Mouse (Mus musculus): Measurements from ENCODE around the gene Ttc29.

The Ttc29 gene

DNA sequence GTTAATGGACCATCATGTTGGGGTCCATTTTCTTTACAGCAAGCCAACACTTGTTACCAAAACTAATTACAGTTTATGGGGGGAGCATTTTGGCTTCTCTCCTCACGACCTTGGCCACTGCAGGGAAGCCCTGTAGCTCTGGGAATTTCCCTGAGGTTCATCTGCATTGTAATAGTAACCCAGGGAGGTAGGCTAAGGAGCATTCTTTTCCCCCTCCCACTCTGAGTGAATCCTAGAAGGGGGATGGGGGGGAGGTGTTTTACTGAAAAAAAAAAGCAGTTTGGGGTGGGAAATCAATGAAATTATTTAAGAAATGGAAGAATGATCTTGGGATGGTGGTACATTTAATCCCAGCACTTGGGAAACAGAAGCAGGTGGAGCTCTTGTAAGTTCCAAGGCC lies 210.8 kb downstream of the Ttc29 start:
- DNase-seq (ENCODE audit: low spot score in 2 of 2): no peak

DNA sequence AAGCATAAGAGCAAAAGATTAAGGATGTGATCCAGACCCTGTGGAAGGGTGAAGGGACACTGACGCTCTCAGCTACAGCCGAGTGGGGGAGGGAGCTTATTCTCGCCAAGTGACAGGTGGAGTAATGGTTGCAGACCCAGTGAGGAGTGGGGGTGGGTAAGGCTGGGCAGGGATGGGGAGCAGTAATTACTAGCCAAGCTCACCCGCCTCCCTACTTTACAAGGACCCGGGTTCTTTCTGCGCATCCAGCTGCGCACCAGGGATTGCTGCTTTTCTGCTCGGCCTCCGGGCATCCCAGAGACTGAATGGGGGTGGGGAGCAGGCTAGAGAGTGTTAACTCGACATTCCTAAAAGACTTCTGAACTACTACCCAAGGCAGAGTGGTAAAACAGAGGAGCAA lies 213.4 kb downstream of the Ttc29 start:
- DNase-seq (ENCODE audit: low spot score in 2 of 2): no peak

DNA sequence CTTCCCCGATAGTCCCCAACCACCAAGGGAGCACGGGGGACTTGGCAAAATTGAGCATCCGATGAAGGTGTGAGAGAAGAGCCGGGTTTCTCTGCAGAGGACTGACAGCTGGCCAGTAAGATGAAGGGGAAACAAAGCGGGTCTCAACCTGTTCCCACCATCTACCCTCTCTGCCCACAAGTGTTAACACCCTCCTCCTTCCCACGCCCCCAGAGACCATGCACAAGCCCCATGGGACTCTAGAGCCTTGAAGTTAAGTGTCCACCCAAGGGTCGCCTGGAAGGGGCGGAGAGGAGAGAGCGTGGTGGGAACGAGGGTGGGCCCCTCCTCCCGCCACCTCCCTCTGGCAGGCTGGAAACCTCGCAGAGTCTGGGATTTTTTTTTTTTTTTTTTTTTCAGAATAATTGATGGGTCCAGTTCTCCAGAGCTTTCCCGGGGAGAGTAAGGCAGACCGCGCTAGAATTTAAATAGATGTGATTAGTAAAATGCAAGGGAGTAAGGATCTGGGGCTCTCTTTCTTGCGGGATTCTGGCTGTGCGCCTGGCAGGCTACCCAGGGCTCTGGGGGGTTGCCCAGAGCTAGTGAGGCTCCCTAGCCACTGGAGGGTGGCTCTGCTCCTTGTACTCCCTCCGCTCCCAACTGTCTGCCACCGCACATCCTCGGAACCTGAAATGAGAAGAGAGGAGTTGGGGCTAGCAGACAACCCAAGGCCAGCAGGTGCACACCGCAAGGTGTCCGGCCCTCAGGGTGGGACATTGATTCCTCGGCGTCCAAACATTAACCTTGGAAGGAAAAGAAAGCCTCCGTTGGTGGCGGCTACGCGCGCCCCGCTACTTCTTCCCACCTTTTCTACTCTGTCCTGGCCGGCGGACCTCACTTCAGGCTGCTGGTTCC lies 214.0 kb downstream of the Ttc29 start:
- DNase-seq (ENCODE audit: low spot score in 2 of 2): no peak

DNA sequence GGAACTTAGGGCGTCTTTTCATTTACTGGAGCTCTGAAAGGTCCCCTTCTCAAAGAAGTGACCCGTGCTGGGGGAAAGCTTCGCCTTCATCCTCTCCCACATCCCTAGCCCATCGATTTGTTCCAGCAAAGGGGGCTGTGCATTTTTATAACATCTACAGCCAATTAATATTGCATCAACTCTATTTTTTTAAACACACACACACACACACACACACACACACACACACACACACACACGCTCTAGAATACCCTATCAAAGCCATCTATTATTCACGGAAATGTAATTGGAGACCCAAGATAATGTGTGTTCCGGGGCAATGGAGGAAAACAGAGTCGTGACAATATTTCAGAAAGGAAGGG lies 214.7 kb downstream of the Ttc29 start:
- DNase-seq (ENCODE audit: low spot score in 2 of 2): no peak

DNA sequence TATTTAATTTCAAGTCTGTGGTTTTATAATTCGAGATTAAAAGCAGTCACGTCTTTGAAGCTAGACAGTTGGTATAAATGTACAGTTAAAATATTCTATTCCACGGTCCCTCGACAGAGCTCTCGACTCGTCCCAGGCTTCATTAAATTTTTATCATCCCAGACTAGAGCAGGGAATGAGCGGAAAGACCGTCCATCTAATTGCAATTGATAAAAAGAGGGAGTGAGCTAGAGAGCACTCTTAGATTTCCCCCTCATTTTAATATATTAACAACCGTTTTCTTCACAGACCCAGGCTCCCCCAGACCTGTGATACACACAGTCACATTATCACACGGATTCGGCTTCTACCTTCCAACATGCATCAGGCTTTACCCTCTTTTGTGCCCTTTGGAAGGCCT lies 215.1 kb downstream of the Ttc29 start:
- no peak for DNase-seq (ENCODE audit: low spot score in 2 of 2)

DNA sequence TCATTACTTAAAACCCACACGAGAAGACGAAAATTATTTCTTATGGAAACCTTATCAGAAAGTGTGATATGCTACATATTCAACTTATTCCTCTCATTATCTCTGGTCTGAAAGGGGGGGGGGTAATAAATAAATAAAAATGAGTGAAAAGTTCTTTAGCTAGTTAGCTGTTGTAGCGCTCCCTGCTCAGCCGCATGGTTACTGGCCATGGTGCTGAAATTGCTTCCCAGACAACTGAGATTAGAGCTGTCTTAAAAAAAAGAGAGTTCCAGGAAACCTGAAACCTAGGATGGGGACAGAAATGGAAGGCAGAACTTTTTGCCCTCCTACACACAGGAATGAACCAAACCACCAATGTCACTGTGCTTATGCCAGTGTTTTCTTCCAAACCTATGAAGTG lies 218.3 kb downstream of the Ttc29 start:
- no peak for DNase-seq (ENCODE audit: low spot score in 2 of 2)

DNA sequence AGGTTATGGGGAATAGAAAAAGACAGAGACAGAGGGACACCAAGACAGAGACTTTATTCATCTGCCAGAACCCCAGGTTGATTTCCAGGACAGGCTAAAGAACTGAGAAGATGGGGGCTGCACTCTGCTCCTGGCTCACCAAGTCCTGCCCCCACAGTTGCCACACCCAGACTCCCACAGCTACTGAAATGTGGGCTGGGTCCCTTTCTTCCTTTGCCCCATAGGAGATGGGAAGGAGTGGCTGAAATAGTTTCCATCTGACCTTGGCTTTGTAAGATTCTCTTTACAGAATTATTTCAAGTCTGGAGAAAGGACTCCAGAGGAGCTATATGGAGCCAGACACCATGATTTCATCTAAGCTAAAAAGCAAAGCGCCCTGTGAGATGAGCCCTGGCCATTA lies 219.4 kb downstream of the Ttc29 start:
- DNase-seq (ENCODE audit: low spot score in 2 of 2): no peak

DNA sequence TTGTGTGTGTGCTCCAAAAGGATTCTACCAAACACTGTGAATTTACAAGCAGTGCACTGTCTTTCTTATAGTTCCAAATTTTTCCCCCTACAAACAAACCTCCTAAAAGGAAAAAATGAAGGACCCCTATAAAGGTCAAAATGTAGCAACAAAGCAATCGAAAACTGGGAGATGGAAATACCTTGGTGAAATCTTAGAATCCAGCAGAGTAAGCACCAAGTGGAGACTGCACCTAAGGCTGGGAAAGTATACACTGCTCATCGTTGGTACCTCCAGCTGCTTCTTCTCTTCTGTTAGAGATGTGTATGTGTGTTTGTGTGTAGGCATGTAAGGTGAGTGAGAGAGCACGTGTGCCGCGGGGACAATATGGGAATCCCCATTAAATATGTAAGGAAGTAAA lies 220.2 kb downstream of the Ttc29 start:
- DNase-seq (ENCODE audit: low spot score in 2 of 2): no peak

DNA sequence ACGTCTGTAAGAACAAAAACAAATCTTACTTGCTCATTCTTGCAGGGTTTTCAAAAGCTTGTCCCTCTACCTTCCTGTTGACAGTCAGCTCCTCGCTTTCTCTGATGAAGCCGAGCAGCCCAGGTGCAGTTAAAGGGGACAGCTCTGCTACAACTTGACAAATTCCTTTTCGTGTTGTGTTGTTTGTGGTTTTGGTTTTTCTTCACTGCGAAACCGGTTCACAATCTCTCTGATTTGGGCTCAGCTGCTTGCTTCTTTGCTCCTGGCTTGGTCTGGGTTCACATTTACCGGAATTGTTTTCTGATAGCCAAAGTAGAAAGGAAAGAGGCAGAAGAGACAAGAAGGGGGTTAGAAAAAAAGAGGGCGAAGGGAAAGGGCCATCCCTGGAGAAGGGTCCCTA lies 221.2 kb downstream of the Ttc29 start:
- DNase-seq (ENCODE audit: low spot score in 2 of 2): no peak

DNA sequence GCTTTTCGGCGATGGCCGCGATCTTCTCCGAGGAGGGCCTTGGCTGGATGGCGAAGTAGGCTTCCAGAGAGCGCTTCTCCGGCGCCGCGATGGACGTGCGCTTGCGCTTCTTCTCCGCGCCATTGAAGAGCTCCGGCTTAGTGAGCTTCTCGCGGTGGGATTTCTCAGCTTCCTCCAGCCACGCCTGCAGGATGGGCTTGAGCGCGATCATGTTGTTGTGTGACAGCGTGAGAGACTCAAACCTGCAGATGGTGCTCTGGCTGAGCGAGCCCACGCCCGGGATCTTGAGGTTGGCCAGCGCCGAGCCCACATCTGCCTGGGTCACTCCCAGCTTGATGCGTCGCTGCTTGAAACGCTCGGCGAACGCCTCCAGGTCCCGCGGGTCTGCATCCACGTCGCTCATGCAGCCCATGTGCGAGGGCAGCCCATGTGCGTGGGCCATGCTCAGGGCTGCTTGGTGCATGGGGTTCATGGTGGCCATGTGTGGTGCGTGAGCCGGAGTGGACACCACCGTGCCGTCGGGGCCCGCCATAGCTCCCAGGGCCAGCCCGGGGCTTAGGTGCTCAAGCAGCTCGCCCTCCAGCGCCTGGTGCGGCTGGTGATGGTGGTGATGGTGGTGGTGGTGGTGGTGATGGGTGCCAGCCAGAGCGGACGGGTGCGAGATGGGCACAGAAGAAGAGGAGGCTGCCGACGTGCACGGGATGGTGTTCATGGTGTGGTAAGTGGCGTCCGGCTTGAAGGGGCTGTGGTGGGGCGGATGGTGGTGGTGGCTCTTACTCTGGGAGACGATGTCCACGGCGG lies 221.9 kb downstream of the Ttc29 start:
- no peak for DNase-seq (ENCODE audit: low spot score in 2 of 2)

DNA sequence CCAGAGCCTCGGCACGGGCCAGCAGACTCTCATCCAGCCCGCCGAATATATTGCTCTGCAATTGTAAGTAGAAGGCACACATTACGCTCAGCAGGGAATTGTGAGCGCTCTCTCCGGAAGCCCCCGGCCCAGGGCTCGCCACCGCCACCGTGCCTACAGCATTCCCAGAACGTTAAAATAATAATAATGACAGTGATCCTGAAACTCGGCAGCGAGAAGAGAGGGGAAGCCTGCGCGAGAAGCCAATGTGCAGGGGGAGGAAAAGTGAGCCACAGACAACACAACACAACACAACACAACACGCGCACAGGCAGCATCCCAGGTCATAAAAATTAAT lies 222.5 kb downstream of the Ttc29 start:
- no peak for DNase-seq (ENCODE audit: low spot score in 2 of 2)

DNA sequence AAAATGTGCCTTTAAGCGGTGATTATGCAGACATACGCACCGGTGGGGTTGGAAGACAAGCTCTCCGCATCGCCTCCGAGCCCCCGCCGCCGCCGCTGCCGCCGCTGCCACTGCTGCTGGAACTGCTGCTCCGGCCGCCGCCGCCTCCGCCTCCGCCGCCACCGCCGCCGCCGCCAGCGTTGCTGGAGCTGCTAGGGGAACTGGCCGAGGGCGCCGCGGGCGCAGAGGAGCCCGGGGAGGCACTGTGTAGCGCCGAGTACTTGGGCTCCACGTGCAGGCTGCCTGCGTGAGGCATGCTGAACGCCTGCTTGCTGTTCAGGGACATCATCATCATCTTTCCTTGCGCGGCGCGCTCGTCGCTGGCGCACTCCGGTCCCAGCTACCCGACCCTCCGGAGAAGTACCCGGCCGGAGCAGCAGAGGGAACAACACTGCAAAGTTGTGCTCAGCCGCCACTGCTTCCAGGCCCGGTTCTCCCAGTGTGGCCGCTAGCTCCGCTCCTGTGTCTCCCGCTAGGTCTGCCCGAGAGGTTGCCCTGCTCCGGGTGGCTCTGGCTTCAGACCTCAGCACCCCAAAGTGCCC lies 223.1 kb downstream of the Ttc29 start, which contains the start of gene Pou4f2:
TSS of gene Pou4f2 (minus strand) at position 575 of the 581 bp plus-strand sequence.
- DNase-seq (ENCODE audit: low spot score in 2 of 2): no peak

DNA sequence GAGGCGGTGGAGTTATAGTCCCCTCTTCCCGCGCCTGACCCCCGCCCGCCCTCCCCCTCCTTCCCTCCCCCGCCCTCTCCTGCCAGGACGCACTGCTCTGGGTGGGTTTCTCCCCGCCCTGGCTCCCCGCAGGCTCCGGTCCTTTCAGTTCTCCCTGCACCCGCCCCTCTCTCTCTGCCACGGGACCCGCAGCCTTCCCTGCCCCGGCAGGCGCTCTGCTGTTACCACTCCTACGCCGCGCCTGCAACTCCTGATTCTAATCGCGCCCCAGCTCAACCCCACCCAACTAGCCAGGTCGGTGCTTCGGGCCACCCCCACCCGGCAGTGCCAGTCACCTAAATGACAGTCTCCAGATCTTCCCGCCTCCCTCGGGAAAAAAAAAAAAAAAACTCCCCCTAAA lies 223.6 kb downstream of the Ttc29 start:
- DNase-seq (ENCODE audit: low spot score in 2 of 2): no peak

DNA sequence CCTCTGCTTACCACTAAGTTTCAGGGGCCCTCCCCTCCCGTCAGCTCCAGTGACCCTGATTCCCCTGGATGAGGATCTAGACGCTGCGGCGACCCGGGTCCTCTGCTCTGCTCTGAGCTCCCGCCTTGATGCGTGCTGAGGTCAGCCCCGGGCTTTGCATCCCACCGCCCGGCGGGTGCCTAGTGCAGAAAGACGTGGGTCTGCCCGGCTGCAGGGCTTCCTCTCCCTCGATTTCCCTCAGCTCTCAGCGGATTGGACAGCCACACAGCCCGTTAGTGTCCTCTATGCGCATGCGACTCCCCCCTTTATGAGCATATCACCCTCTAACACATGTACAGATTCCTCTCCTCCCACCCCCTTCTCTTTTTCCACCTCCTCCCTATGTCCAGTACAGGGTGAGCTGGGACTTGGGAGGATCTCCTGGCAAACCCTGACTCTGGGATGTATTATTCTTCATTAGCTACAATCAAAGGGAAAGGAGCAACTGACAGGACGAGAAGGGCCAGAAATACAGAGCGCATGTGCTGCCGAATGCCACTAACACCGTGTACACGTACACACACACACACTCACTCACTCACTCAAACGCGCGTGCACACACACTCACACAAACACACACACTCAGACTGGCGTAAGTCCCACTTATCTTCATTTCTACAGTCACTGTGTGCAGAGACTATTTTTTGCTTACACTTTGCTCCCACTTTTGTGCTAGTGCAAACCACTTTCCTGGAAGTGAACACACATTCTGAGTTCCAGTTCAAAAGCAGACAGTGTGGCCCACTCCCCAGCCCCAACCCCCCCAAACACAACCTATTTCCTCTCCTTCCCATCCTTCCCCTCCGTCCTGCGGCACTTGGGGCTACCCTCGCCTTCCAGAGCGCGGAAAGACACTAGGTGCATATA lies 224.3 kb downstream of the Ttc29 start:
- DNase-seq (ENCODE audit: low spot score in 2 of 2): no peak

DNA sequence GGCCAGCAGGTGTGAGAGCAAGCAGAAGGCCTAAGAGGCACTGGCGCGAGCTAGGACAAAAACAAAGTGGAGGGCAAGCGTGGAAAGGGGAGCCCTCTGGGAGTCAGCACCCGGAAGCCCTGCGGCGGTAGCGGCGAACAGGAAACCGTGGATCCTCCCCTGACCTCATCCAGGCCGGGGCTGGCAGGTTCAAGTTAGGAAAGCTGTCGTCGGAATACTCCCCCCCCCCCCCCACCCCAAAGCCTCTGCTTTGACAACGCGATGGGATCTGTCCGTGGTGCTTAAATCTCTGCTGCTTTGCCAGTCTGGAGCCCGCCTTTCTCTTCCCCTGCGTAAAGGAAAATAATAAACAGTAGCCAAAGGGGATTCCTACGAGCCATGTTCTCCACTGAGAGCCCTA lies 225.0 kb downstream of the Ttc29 start:
- no peak for DNase-seq (ENCODE audit: low spot score in 2 of 2)

DNA sequence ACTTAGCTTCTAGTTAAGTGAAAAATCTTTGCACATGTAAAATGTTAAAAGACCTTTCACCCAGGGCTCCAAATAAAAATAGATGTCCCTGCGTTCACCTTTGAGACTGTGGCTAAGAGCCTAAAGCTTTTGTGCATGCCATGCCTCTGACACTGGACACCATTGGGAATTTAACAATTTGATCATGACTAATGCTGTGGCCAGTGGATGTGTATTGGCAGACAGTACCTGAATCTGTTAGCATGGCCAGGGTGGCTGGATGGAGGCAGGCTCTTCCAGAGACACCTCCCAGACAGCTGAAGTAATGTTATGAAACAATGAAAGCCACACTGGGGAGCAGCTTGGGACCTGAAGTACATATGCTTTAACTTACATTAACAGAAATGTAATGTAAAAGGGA lies 229.7 kb downstream of the Ttc29 start:
- no peak for DNase-seq (ENCODE audit: low spot score in 2 of 2)

All from spleen, postnatal 36 days (tissue).